Mouse (Mus musculus): Measurements from ENCODE around the gene Nup133. TPM values are rescaled to one million over a fixed set of nuclear protein-coding genes. Genes with fewer than 3 reads are reported as not detected.

Nup133 gene
- total RNA-seq, 1 experiment from 2014 or later, result 22.0 TPM

Other genes with a start within 250 kb of the Nup133 start
- 23.6 and 24.6 TPM in 2 replicates for gene Rab4a, start 143.3 kb downstream of the Nup133 start, total RNA-seq (2021)
- 2.7 and 4.4 TPM in 2 replicates for gene Ccsap, start 89.1 kb downstream of the Nup133 start, total RNA-seq (2021)
- gene Acta1, start 54.5 kb downstream of the Nup133 start, total RNA-seq (2021), result 1.5 TPM in 1 of 2 replicates, not detected in the other
- gene Abcb10, start 33.9 kb upstream of the Nup133 start, total RNA-seq (2021), result 10.4 and 14.3 TPM in 2 replicates
- gene Taf5l, start 72.1 kb upstream of the Nup133 start, total RNA-seq (2021), result 19.7 and 19.8 TPM in 2 replicates
- gene Urb2, start 72.2 kb upstream of the Nup133 start, total RNA-seq (2021), result 11.3 and 11.5 TPM in 2 replicates